Mouse (Mus musculus) neural tube, embryonic 10.5 days (tissue): ENCODE measurements around the gene Smad6.
A peak's percentile ranks its signal among the peaks of the same experiment; 100 is the strongest.

Source experiments
- DNase-seq: peaks from one replicate; pipeline ENCODE4 v3.0.0-alpha.2; 2017; ENCODE audit warnings: low spot score; ENCODE audit errors: extremely low spot score

The Smad6 gene

GRCm38 (mm10) chr9:63918245-63918644 lies 103.6 kb downstream of the Smad6 start:
- peak; percentile 78 for DNase-seq

DNA sequence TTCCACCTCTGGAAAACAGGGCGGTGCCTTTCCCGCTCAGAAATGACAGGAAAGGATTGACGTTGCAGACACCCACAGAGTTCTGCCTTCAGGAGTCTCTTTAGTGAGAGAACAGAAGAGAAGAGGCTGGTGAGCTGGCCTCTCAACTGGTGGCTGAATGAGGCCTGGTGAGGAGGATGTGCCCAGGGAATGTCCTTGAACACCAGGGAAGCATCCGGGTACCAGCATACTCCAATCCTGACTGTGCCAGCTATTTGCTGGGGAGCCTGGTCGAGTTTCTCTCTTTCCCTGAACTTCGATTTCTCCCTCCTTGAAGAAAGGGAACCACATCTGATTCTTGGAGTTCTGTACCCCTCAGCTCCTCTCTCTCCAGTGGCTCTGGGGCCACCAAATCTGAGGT lies 105.4 kb downstream of the Smad6 start:
- DNase-seq, result no peak

DNA sequence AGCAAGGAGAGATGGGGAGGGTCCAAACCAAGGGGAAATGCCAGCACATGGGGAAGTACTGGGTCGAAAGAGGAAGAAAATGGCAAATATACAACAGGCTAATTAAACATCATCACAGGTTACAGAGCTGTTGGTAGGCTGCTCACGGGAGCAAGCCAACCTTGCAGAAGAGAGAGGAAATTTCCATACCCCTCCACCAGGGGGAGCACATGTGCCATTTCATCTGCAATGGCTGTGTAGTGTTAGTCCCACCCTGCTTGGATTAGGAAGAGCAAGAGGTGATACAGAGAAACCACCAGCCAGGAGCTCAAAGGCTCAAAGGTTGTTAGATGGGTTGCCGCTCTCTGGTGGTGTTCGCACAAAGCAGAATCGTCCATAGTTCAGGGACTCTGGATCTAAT lies 105.9 kb downstream of the Smad6 start:
- DNase-seq, result peak; percentile 45

- no peak for DNase-seq
Observed at GRCm38 (mm10) chr9:63914944-63915343, 106.9 kb downstream of the Smad6 start.

GRCm38 (mm10) chr9:63912051-63912450 lies 109.8 kb downstream of the Smad6 start:
- no peak for DNase-seq

DNA sequence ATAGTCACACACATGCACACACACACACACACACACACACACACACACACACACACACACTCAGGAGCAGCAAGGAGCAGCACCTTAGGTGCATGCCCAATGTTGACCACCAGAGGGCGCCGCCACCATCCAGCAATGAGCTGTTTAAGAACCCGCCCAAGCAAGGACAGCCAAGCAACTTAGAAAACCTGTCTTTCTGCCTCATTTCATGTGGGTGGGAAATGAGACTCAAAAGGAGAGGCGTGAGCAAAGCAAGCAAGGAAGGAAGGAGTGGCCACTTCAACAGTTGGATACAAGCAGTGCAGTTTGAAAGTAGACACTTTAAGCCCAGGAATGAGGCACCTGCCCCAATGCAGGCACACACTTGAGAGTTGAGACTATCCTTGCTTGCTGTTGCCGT lies 112.2 kb downstream of the Smad6 start:
- DNase-seq, result peak; percentile 83

DNA sequence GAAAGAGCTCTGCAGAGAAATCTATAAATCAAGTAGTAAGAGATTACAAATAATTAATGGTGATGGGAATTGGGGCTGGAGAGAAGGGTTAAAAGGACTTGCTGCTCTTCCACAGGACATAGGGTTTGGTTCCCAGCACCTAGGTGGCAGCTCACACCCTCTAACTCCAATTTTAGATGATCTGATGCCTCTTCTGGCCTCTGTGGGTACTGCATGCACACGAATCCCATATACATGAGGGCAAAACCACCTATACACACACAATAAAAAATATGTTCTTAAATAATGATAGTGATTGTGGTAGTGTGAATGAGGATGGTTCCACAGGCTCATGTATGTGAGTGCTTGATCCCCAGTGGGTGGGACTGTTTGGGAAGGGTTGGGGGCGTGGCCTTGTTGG lies 117.3 kb downstream of the Smad6 start:
- no peak for DNase-seq
